Mouse (Mus musculus) stomach, postnatal 0 days (tissue): ENCODE data around the gene Dlgap3.

ENCODE experiments used
- CTCF ChIP-seq: IDR thresholded peaks from 2 replicates; pipeline ENCODE4 v1.5.1; 2016; ENCODE audit warnings: antibody characterized with exemption, low read depth, mild to moderate bottlenecking, moderate library complexity
- EP300 ChIP-seq: optimal IDR thresholded peaks from 2 replicates; pipeline ENCODE3; 2016; ENCODE audit warnings: antibody characterized with exemption

DNA sequence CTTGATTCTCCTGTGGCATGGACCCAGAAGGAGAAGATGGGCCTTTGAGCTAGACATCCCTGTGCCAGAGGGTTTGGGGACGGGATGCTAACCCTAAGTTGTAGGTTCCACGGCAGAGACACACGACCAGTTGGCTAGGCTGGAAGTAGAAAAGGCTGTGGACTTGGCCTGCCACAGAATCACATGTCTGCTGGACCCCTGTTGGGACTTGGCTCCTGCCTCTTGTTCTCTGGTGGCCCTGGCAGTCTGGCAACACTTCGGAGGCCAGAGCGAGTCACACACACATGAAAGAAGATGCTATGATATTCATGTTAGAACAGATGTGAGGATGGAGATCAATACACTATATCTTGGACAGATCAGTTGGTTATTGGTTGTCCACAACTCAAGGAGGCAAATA lies 14.9 kb downstream of the Dlgap3 start:
- TF ChIP-seq CTCF, result no peak
- no peak for TF ChIP-seq EP300
